Mouse (Mus musculus): ENCODE results near the gene Padi6. TPM values are rescaled to one million over a fixed set of nuclear protein-coding genes. Genes with fewer than 3 reads are reported as not detected.

Padi6 gene
- total and polyA plus RNA-seq, 2 experiments from 2014 or later, result not detected

DNA sequence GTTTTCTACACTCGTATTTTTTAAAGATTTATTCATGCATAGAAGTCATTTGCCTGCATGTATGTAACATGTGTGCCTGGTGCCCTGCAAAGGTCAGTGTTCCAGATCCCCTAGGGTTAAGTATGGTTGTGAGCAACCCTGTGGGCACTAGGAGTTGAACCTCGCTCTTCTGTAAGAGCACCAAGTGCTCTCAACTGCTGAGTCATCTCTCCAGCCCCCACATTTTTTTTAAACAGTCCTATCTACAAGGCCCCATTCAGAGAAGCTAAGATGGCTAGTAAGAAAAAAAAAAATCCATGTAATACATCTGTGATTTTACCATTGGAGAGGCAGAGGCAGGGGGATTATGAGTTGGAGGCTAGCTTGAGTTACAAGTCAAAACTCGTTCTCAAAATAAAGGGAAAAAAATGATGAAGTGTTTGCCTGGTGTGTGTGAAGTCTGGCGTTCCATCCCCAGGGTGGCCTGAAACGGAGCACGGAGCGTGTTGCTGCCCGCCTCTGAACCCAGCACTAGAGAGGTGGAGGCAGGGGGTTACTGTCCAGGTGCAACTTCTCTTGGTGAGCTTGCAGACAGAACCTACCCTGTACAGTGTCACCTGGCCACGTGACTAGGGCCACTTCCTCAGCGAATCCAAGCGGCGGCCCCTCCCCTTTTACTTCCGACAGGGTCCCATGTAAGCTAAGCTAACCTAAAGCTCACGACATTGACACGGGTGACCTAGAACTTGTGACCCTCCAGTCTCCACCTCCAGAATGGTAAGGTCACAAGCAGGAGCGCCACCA, 52.4 kb downstream of the Padi6 start:
- H3K4me1 ChIP-seq (ENCODE audit: control insufficient read depth, insufficient read depth), result no peaks in the 10 kb centered on the region
- no peaks in the 10 kb centered on the region for H3K27me3 ChIP-seq (ENCODE audit: control insufficient read depth, insufficient read depth, low read length)
- no peak overlapping the region for H3K27ac ChIP-seq (ENCODE audit: low read depth)
- TF ChIP-seq CTCF (IDR thresholded peaks at IDR 0.05; ENCODE audit: low read depth), result no peak
- no peak for TF ChIP-seq EP300 (IDR thresholded peaks at IDR 0.05; ENCODE audit: low read depth)
- ATAC-seq (ENCODE audit: insufficient read depth, low read depth), result no peak
- H3K36me3 ChIP-seq (replicated peaks; ENCODE audit: control insufficient read depth, insufficient read depth, low read length), result no peaks in the 10 kb centered on the region
- DNase-seq (ENCODE audit: low spot score), result no peak
- no peaks in the 10 kb centered on the region for H3K9me3 ChIP-seq (replicated peaks; ENCODE audit: control insufficient read depth, low read length)
- 61% methylated on average over 16 of the region's 16 CpGs for WGBS
- H3K4me2 ChIP-seq (ENCODE audit: low read depth, low read length), result no peak overlapping the region
- H3K9ac ChIP-seq (replicated peaks; ENCODE audit: low read depth, low read length), result no peak overlapping the region
- no peak overlapping the region for H3K4me3 ChIP-seq (ENCODE audit: low read depth, low read length)

DNA sequence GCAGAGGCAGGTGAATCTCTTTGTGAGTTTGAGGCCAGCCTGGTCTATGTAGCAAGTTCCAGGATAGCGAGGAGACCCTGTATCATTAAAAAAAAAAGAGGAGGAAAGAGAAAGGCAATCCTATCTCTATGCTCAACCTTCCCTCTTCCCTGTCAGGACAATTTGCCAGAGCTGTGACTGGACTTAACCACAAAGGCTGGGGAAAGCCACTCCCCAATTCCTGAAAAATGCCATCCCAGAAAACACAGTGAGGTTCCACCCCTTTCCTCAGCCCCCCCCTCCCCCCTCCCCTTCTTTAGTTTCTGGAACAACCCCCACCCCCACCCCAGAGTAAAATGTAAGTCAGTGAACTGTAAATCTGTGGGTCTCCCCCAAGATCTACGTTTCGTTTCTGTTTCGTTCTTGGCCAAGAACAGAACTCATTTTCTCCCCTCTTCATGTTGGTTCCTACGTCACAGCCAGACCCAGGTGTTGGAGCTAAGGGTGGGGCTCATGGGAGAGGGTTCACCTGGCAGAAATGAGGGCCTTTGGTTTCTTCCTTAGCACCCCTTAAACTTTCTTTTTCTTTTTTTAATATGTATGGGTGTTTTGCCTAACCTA, 53.5 kb downstream of the Padi6 start:
- no peaks in the 10 kb centered on the region for H3K27me3 ChIP-seq (ENCODE audit: control insufficient read depth, insufficient read depth, low read length)
- no peak overlapping the region for H3K4me3 ChIP-seq (ENCODE audit: low read depth, low read length)
- no peak overlapping the region for H3K4me2 ChIP-seq (ENCODE audit: low read depth, low read length)
- H3K9ac ChIP-seq (replicated peaks; ENCODE audit: low read depth, low read length), result no peak overlapping the region
- no peak overlapping the region for H3K27ac ChIP-seq (ENCODE audit: low read depth)
- 80% methylated on average over 5 of the region's 5 CpGs for WGBS
- DNase-seq (ENCODE audit: low spot score) (no peak), ATAC-seq (ENCODE audit: insufficient read depth, low read depth) (no peak)
- TF ChIP-seq CTCF (IDR thresholded peaks at IDR 0.05; ENCODE audit: low read depth), result no peak
- TF ChIP-seq EP300 (IDR thresholded peaks at IDR 0.05; ENCODE audit: low read depth), result no peak
- peaks cover 11% of the 10 kb centered on the region; the same call in 1 of the 2 replicates for H3K4me1 ChIP-seq (ENCODE audit: control insufficient read depth, insufficient read depth)
- H3K36me3 ChIP-seq (replicated peaks; ENCODE audit: control insufficient read depth, insufficient read depth, low read length), result no peaks in the 10 kb centered on the region
- H3K9me3 ChIP-seq (replicated peaks; ENCODE audit: control insufficient read depth, low read length), result no peaks in the 10 kb centered on the region

DNA sequence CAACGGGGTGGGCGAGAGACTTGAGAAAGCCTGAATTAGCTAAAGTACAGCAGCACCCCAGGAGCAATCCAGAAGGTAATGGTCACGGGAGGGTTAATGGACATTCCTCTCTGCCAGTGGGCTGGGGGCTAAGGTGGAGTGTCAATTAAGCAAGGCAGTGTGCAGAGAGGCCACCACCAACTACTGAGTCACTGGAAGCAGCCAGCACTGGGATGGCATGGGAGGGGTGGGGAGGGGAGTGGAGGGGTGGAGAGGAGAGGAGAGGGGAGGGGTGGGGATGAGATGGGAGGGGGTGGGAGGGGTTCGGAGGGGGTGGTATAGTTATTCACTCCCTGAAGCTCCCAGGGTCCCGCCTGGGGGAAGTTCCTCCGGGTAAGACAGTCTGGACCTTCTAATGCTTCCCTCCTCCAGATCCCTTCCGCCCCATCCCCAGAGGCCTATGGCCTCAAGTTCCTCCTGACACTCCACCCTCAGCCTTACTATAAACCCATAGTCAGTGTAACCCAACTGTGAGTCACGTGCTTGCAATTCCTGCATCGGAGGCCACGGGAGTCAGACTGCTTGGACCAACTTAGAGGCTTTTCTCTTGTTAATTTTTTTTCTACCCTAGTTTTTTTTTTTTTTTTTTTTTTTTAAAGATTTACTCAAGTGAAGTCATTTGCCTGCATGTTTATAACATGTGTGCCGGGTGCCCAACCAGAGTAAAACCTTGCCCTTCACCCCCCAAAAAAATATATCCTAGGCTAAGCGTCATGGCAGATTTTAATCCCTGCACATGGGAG, 54.2 kb downstream of the Padi6 start:
- Histone ChIP-seq H3K4me2 (ENCODE audit: low read depth, low read length) (no peak overlapping the region), H3K9ac (replicated peaks; ENCODE audit: low read depth, low read length) (no peak overlapping the region), H3K4me3 (ENCODE audit: low read depth, low read length) (no peak overlapping the region), H3K36me3 (replicated peaks; ENCODE audit: control insufficient read depth, insufficient read depth, low read length) (no peaks in the 10 kb centered on the region), H3K9me3 (replicated peaks; ENCODE audit: control insufficient read depth, low read length) (no peaks in the 10 kb centered on the region), H3K4me1 (ENCODE audit: control insufficient read depth, insufficient read depth) (peaks cover 12% of the 10 kb centered on the region; the same call in 1 of the 2 replicates), H3K27me3 (ENCODE audit: control insufficient read depth, insufficient read depth, low read length) (no peaks in the 10 kb centered on the region), H3K27ac (ENCODE audit: low read depth) (no peak overlapping the region)
- no peak for ATAC-seq (ENCODE audit: insufficient read depth, low read depth)
- TF ChIP-seq CTCF (IDR thresholded peaks at IDR 0.05; ENCODE audit: low read depth), result no peak
- no peak for TF ChIP-seq EP300 (IDR thresholded peaks at IDR 0.05; ENCODE audit: low read depth)
- no peak for DNase-seq (ENCODE audit: low spot score)
- WGBS, result 55% methylated on average over 12 of the region's 12 CpGs

DNA sequence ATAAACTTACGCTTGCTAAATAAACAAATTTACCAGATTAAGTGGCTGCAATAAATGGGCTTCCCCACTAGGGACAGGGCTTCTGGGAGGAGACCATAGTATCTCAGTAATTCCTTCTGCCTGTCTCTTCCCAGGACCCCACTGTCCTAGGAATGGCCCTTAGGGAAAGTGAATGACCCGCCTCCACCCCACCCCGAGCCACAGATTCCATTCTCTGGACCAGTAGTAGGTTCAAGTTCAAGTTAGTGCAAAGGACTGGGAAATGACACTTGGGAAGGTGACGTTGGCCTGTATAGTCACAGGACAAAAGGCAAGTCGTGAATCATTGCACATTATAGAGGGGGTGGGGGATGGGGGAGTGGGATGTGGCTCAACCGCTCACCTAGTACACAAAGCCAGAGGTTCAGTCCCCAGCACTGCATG, 57.6 kb downstream of the Padi6 start:
- peaks cover 12% of the 10 kb centered on the region; the same call in 1 of the 2 replicates for H3K4me1 ChIP-seq (ENCODE audit: control insufficient read depth, insufficient read depth)
- 41% methylated on average over 6 of the region's 6 CpGs for WGBS
- no peak overlapping the region for H3K4me3 ChIP-seq (ENCODE audit: low read depth, low read length)
- ATAC-seq (ENCODE audit: insufficient read depth, low read depth) (no peak), DNase-seq (ENCODE audit: low spot score) (no peak)
- H3K4me2 ChIP-seq (ENCODE audit: low read depth, low read length), result peak overlapping the region; percentile 32; the same call in 1 of the 2 replicates
- no peak overlapping the region for H3K27ac ChIP-seq (ENCODE audit: low read depth)
- no peaks in the 10 kb centered on the region for H3K36me3 ChIP-seq (replicated peaks; ENCODE audit: control insufficient read depth, insufficient read depth, low read length)
- H3K27me3 ChIP-seq (ENCODE audit: control insufficient read depth, insufficient read depth, low read length), result no peaks in the 10 kb centered on the region
- no peaks in the 10 kb centered on the region for H3K9me3 ChIP-seq (replicated peaks; ENCODE audit: control insufficient read depth, low read length)
- no peak overlapping the region for H3K9ac ChIP-seq (replicated peaks; ENCODE audit: low read depth, low read length)
- TF ChIP-seq CTCF (IDR thresholded peaks at IDR 0.05; ENCODE audit: low read depth) (peak; percentile 11; the same call in 1 of the 2 replicates), EP300 (IDR thresholded peaks at IDR 0.05; ENCODE audit: low read depth) (no peak)

DNA sequence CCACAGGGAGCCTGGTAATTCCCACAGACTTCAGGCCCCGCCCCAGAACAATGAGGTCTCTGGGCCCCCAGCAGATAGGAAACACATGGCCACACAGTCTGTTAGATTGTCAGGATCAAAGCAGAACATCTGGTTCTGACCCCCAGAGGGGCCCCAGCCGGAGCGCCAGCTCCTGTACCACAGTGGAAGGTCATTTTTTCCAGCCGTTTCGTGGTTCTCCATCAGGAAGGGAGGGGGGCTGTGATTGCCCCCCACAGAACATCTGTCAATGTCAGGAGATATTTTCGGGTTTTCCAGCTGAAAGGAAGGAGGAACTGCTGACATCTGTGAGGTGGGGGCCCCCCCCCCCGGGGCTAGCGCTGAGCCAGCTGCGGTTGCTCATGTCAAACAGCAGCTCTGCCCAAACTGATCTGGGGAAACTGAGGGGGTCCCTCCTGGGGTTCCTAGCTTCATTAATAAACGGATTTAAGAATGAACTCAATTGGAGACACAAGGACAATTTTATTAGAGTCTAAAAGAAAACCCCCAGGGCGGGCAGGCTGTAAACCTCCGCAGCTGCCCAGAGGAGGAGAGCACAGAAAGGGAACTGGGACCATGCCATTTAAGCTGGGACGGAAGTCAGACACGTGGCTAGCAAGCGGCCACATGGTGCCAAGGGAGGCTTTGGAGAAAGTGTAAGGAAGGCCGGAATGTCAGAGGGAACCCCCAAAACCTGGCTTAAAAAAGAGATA, 58.1 kb downstream of the Padi6 start:
- peak; percentile 54 for ATAC-seq (ENCODE audit: insufficient read depth, low read depth)
- Histone ChIP-seq H3K4me1 (ENCODE audit: control insufficient read depth, insufficient read depth) (peaks cover 12% of the 10 kb centered on the region; the same call in 1 of the 2 replicates), H3K27ac (ENCODE audit: low read depth) (no peak overlapping the region), H3K4me3 (ENCODE audit: low read depth, low read length) (0 out of 2 replicates have a peak overlapping the region, but pooled peaks have one; percentile 1), H3K4me2 (ENCODE audit: low read depth, low read length) (peak overlapping the region; percentile 32), H3K36me3 (replicated peaks; ENCODE audit: control insufficient read depth, insufficient read depth, low read length) (no peaks in the 10 kb centered on the region), H3K9ac (replicated peaks; ENCODE audit: low read depth, low read length) (no peak overlapping the region), H3K27me3 (ENCODE audit: control insufficient read depth, insufficient read depth, low read length) (no peaks in the 10 kb centered on the region), H3K9me3 (replicated peaks; ENCODE audit: control insufficient read depth, low read length) (no peaks in the 10 kb centered on the region)
- no peak for DNase-seq (ENCODE audit: low spot score)
- TF ChIP-seq CTCF (IDR thresholded peaks at IDR 0.05; ENCODE audit: low read depth) (no peak), EP300 (IDR thresholded peaks at IDR 0.05; ENCODE audit: low read depth) (no peak)
- WGBS, result 7% methylated on average over 16 of the region's 16 CpGs

Measured in heart, postnatal 0 days (tissue).